Mouse (Mus musculus): ENCODE results near the gene Olfr820.
"Not testable (repeated sequence)": the region's sequence is repeated elsewhere in the genome, so short reads cannot be mapped to it uniquely, and the experiment has no call there.

Gene Olfr820

GRCm38 (mm10) chr10:130012321-130012720 is at the start of gene Olfr820:
Gene Olfr820, plus strand, starts transcription at chr10:130012621.
- no peak for DNase-seq (ENCODE audit: extremely low read depth, insufficient read length, low spot score)

- DNase-seq (ENCODE audit: extremely low read depth, insufficient read length, low spot score): not testable (repeated sequence)
Observed at GRCm38 (mm10) chr10:129966232-129966631, 46.2 kb upstream of the Olfr820 start.

GRCm38 (mm10) chr10:129967166-129967565 is 45.3 kb upstream of the Olfr820 start, which contains the start of gene Olfr819:
Gene Olfr819, minus strand, starts transcription at chr10:129967266.
- not testable (repeated sequence) for DNase-seq (ENCODE audit: extremely low read depth, insufficient read length, low spot score)

GRCm38 (mm10) chr10:129972994-129973393 is 39.4 kb upstream of the Olfr820 start:
- not testable (repeated sequence) for DNase-seq (ENCODE audit: extremely low read depth, insufficient read length, low spot score)

- DNase-seq (ENCODE audit: extremely low read depth, insufficient read length, low spot score): not testable (repeated sequence)
Observed at GRCm38 (mm10) chr10:129976040-129976439, 36.4 kb upstream of the Olfr820 start, which contains the start of gene Olfr247. Gene Olfr247, minus strand, starts transcription at chr10:129976140.

- DNase-seq (ENCODE audit: extremely low read depth, insufficient read length, low spot score): not testable (repeated sequence)
Observed at GRCm38 (mm10) chr10:129981867-129982266, 30.6 kb upstream of the Olfr820 start.

- not testable (repeated sequence) for DNase-seq (ENCODE audit: extremely low read depth, insufficient read length, low spot score)
Observed at GRCm38 (mm10) chr10:129984962-129985361, 27.5 kb upstream of the Olfr820 start, which contains the start of gene Gm10310. Gene Gm10310, minus strand, starts transcription at chr10:129985062.

GRCm38 (mm10) chr10:130004104-130004503 is 8.3 kb upstream of the Olfr820 start:
- not testable (repeated sequence) for DNase-seq (ENCODE audit: extremely low read depth, insufficient read length, low spot score)

GRCm38 (mm10) chr10:130005366-130005765 is 7.1 kb upstream of the Olfr820 start:
- DNase-seq (ENCODE audit: extremely low read depth, insufficient read length, low spot score): not testable (repeated sequence)

- DNase-seq (ENCODE audit: extremely low read depth, insufficient read length, low spot score): no peak
Observed at GRCm38 (mm10) chr10:130030048-130030447, 17.6 kb downstream of the Olfr820 start, which contains the start of gene Olfr821. Gene Olfr821, plus strand, starts transcription at chr10:130030348.

- no peak for DNase-seq (ENCODE audit: extremely low read depth, insufficient read length, low spot score)
Observed at GRCm38 (mm10) chr10:130037096-130037495, 24.7 kb downstream of the Olfr820 start.
